Mouse (Mus musculus) heart, embryonic 14.5 days (tissue): ENCODE data around the gene Neu3. TPM values are rescaled to one million over a fixed set of nuclear protein-coding genes. Genes with fewer than 3 reads are reported as not detected.

Experiments
- ATAC-seq: fragments of 200-750 bp; cut with Nextera tagmentation; 2 replicates; pipeline ENCODE4 v1.8.0; 2017; ENCODE audit warnings: low read depth, moderate TSS enrichment; ENCODE audit not compliant: insufficient number of reproducible peaks, insufficient read depth, low FRiP score
- H3K27ac ChIP-seq, 2 experiments: fragments of 200-500 bp in 1 of 2; fragments of 300-500 bp in 1 of 2; sonication (generic) in 1 of 2; replicated peaks in 1 of 2; 2 replicates each; pipeline ENCODE4 v1.5.1; 2012 to 2014; ENCODE audit warnings: low read depth in 2 of 2, low read length in 2 of 2, control low read depth in 1 of 2, mild to moderate bottlenecking in 1 of 2, mixed read lengths in 1 of 2; ENCODE audit not compliant: control insufficient read depth in 1 of 2, insufficient read depth in 1 of 2
- H3K27me3 ChIP-seq: fragments of 300-500 bp; sonication (generic); 2 replicates; pipeline ENCODE4 v1.6.1; 2014; ENCODE audit warnings: mild to moderate bottlenecking, low read length, control low read depth; ENCODE audit not compliant: control insufficient read depth, insufficient read depth
- H3K36me3 ChIP-seq: fragments of 300-500 bp; sonication (generic); 2 replicates; pipeline ENCODE4 v1.6.1; 2014; ENCODE audit warnings: mild to moderate bottlenecking, control low read depth, low read length, mixed read lengths; ENCODE audit not compliant: control insufficient read depth, insufficient read depth
- H3K4me1 ChIP-seq, 2 experiments: fragments of 200-500 bp in 1 of 2; fragments of 300-500 bp in 1 of 2; sonication (generic) in 1 of 2; 2 replicates each; pipeline ENCODE4 v1.6.1; 2012 to 2014; ENCODE audit warnings: low read length in 2 of 2, control low read depth in 1 of 2, mixed read lengths in 1 of 2; ENCODE audit not compliant: control insufficient read depth in 2 of 2, insufficient read depth in 2 of 2
- H3K4me2 ChIP-seq: fragments of 300-500 bp; sonication (generic); 2 replicates; pipeline ENCODE4 v1.6.1; 2014; ENCODE audit warnings: mild to moderate bottlenecking, low read length
- H3K4me3 ChIP-seq, 2 experiments: fragments of 200-500 bp in 1 of 2; fragments of 300-500 bp in 1 of 2; sonication (generic) in 1 of 2; 2 replicates each; pipeline ENCODE4 v1.5.1; 2012 to 2014; ENCODE audit warnings: low read length in 2 of 2, mild to moderate bottlenecking in 2 of 2, control low read depth in 1 of 2, low read depth in 1 of 2, moderate library complexity in 1 of 2; ENCODE audit not compliant: control insufficient read depth in 1 of 2, insufficient read depth in 1 of 2
- H3K9ac ChIP-seq: fragments of 300-500 bp; sonication (generic); 2 replicates; pipeline ENCODE4 v1.6.1; 2014; ENCODE audit warnings: mild to moderate bottlenecking, low read length
- H3K9me3 ChIP-seq: fragments of 300-500 bp; sonication (generic); 2 replicates; pipeline ENCODE4 v1.6.1; 2016; ENCODE audit warnings: low read length, control low read depth; ENCODE audit not compliant: control insufficient read depth
- WGBS: fragments of 180-500 bp; shearing (Covaris S2); extraction: QIAGEN DNeasy Blood & Tissue Kit; methylation state at CpG from one replicate; pipeline ENCODE4 v1.1.7; 2014; 5-methylcytosine and 5-hydroxymethylcytosine counted together
- polyA plus RNA-seq: library from polyadenylated mRNA; unstranded; fragments of >200 nt; fragmentation: Nextera tagmentation; extraction: Ambion mirVana; gene quantifications from 2 replicates; pipeline ENCODE4 v1.2.1, GENCODE M21; 2014

The Neu3 gene
- polyA plus RNA-seq, 1 experiment from 2014 or later: 4.0 TPM

GRCm38 (mm10) chr7:99833846-99834222 lies 5.6 kb upstream of the Neu3 start:
- Histone ChIP-seq H3K4me1 (peaks cover 12 to 20% of the 10 kb centered on the region in 2 experiments), H3K4me2 (no peak overlapping the region), H3K9ac (no peak overlapping the region), H3K9me3 (no peaks in the 10 kb centered on the region), H3K36me3 (peaks cover 14% of the 10 kb centered on the region), H3K4me3 (no peak overlapping the region), H3K27me3 (no peaks in the 10 kb centered on the region), H3K27ac (no peak overlapping the region)
- no peak for ATAC-seq
- WGBS: 85% methylated on average over 2 of the region's 2 CpGs

- Histone ChIP-seq H3K27me3 (no peaks in the 10 kb centered on the region), H3K4me2 (no peak overlapping the region), H3K9me3 (no peaks in the 10 kb centered on the region), H3K27ac (no peak overlapping the region), H3K36me3 (peaks cover 8% of the 10 kb centered on the region), H3K9ac (no peak overlapping the region), H3K4me3 (no peak overlapping the region), H3K4me1 (peaks cover 12 to 23% of the 10 kb centered on the region in 2 experiments)
- no peak for ATAC-seq
- WGBS: 80% methylated on average over 5 of the region's 5 CpGs
Measured at GRCm38 (mm10) chr7:99833115-99833845, 5.1 kb upstream of the Neu3 start.

DNA sequence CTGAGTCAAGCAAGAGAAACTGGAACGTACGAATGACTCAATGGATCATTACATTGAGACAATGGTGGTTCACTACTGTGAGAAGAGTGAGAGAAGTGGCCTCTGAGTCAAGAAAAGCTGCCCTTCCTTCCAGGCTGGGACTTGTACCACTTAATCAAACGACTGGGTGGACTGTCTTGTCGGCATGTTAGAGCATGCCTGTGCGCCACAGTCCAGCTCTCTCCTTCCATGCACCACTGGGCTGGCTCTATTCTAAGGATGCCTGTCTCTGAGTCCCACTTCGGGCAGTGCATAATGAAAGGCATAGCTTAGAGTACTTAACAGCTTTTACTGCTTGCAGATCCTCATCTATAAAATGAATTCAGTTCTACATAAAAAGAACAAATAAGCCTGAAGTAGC lies 2.1 kb downstream of the Neu3 start:
- WGBS: 56% methylated on average over 6 of the region's 6 CpGs
- no peak for ATAC-seq
- H3K4me3 ChIP-seq: no peak overlapping the region
- H3K27me3 ChIP-seq: no peaks in the 10 kb centered on the region
- no peak overlapping the region for H3K27ac ChIP-seq
- H3K4me1 ChIP-seq: peaks cover 18 to 27% of the 10 kb centered on the region in 2 experiments
- no peaks in the 10 kb centered on the region for H3K9me3 ChIP-seq
- H3K4me2 ChIP-seq: peak overlapping the region; percentile 32
- H3K9ac ChIP-seq: no peak overlapping the region
- H3K36me3 ChIP-seq: peaks cover 6% of the 10 kb centered on the region; the same call in 1 of the 2 replicates

DNA sequence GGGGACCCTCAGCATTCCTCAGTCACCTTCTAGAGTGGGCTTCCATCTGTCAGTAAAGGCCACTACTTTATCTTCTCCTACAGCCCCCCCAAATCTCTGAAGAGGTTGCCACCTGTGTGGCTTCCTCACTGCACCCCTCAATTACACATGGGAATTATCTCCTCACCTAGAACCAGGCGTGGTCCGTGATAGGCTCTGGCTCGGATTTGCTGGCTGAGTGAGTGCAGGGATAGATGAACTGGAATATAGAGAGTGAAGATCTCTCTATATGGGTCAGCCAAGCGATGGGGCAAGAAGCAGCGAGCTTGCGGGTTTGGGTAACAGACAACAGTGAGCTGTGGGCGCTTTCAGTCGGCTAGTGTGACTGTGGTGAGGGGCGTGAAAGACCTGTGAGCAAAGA lies 2.7 kb downstream of the Neu3 start:
- Histone ChIP-seq H3K27ac (no peak overlapping the region), H3K4me2 (peak overlapping the region; percentile 22)

GRCm38 (mm10) chr7:99824649-99825483 lies 3.4 kb downstream of the Neu3 start:
- Histone ChIP-seq H3K4me3 (no peak overlapping the region), H3K4me2 (peak overlapping the region; percentile 22), H3K36me3 (peaks cover 6% of the 10 kb centered on the region; the same call in 1 of the 2 replicates), H3K27ac (no peak overlapping the region; a peak in 1 of 4 replicates), H3K9ac (no peak overlapping the region), H3K4me1 (peaks cover 18 to 27% of the 10 kb centered on the region in 2 experiments), H3K27me3 (no peaks in the 10 kb centered on the region), H3K9me3 (no peaks in the 10 kb centered on the region)
- 20% methylated on average over 16 of the region's 16 CpGs for WGBS
- ATAC-seq: no peak

More for the DNA sequence above, 2.7 kb downstream of the Neu3 start:
- 67% methylated on average over 9 of the region's 9 CpGs for WGBS
- peaks cover 6% of the 10 kb centered on the region; the same call in 1 of the 2 replicates for H3K36me3 ChIP-seq
- H3K4me1 ChIP-seq: peaks cover 18 to 27% of the 10 kb centered on the region in 2 experiments
- no peaks in the 10 kb centered on the region for H3K27me3 ChIP-seq
- H3K4me3 ChIP-seq: no peak overlapping the region
- H3K9ac ChIP-seq: no peak overlapping the region
- H3K9me3 ChIP-seq: no peaks in the 10 kb centered on the region
- no peak for ATAC-seq

DNA sequence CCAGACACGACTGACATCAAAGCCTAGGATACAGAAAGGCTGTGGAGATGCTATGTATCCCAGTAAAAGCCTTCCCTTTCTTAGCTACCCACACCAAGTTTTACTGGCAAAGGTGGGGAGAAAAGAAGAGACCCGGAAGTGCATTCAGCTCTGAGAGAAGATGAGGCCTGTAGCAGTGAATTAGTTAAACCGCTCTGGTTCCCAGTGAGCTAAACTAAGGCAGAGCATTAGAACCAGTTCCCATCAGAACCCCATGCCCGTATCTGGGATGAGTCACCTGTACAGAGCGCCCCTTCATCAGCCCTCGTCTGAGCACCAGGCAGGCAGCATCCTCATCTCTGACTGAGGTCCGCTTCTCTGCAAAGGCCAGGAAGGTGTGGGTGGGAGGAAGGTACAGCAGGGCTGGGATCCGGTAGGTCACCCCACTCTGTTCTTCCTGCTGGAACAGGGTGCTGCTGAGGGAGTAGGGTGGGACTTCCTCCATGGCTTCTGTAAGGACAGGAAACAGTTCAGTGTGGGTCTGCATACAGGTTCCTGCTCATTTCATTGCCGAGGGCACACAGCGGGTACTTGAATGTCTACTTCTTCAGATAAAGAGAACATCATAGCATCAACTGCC lies 5.1 kb downstream of the Neu3 start:
- H3K36me3 ChIP-seq: peaks cover 6% of the 10 kb centered on the region; the same call in 1 of the 2 replicates
- peaks cover 18 to 24% of the 10 kb centered on the region in 2 experiments for H3K4me1 ChIP-seq
- whole genome bisulfite sequencing: 79% methylated on average over 10 of the region's 10 CpGs
- H3K4me3 ChIP-seq: no peak overlapping the region
- no peak overlapping the region for H3K4me2 ChIP-seq
- H3K27me3 ChIP-seq: no peaks in the 10 kb centered on the region
- H3K27ac ChIP-seq: no peak overlapping the region
- no peak overlapping the region for H3K9ac ChIP-seq
- H3K9me3 ChIP-seq: no peaks in the 10 kb centered on the region
- ATAC-seq: no peak

DNA sequence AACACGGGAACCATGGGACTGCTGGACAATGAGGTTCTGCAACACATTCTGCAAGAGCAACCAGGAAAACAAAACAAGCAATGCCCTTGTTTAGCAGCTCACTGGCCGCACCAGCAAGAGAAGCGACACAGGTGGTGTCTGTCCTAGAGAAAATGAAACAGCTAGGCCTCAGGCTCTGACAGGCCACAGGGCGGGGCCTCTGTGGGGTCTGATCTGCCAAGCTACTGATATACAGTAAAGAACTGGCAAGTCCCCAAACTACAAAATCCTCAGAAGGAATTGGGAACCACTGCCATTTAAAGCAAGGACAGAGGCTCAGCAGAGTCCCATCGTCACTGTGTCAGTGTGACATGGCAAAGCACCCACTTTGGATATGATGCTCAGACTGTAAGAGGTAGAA lies 5.8 kb downstream of the Neu3 start:
- no peak overlapping the region for H3K9ac ChIP-seq
- no peaks in the 10 kb centered on the region for H3K27me3 ChIP-seq
- ATAC-seq: no peak
- peaks cover 18 to 20% of the 10 kb centered on the region in 2 experiments for H3K4me1 ChIP-seq
- no peaks in the 10 kb centered on the region for H3K9me3 ChIP-seq
- H3K4me3 ChIP-seq: no peak overlapping the region
- no peak overlapping the region for H3K4me2 ChIP-seq
- peaks cover 6% of the 10 kb centered on the region; the same call in 1 of the 2 replicates for H3K36me3 ChIP-seq
- H3K27ac ChIP-seq: no peak overlapping the region
- 67% methylated on average over 5 of the region's 5 CpGs for WGBS
